Mouse (Mus musculus) frontal cortex, postnatal 36 days (tissue): Measurements from ENCODE around the gene Atl1.

Experiments
- DNase-seq, 2 experiments: peaks; one replicate each; pipeline ENCODE4 v3.0.0; 2022; ENCODE audit warnings: low spot score in 2 of 2

The Atl1 gene

GRCm38 (mm10) chr12:69941655-69942329 is 49.4 kb downstream of the Atl1 start:
- DNase-seq: no peak

- DNase-seq: no peak
Measured at GRCm38 (mm10) chr12:69945861-69946260, 53.4 kb downstream of the Atl1 start.

DNA sequence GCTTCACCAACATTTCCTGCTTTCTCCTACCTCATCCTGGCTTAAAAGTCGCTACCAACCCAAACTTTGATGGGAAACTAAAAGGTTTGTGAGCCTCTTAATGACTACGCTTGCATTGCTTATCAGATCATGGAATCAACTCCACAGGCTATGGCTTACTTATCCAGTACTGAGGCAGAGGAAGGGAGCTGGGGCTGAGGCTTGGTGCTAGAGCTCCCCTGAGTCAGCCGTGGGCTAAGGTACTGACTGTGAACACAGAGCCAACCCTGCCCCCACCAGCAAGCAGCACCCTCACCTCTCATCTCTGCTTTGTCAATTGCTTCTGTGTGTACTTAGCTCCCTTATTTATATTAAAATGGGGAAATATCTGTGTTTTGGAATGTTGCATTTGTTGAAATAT is 55.1 kb downstream of the Atl1 start:
- DNase-seq: no peak

- no peak for DNase-seq
Measured at GRCm38 (mm10) chr12:69957378-69957777, 65.0 kb downstream of the Atl1 start.

GRCm38 (mm10) chr12:69962468-69962867 is 70.1 kb downstream of the Atl1 start:
- peak; percentile 61 to 74 for DNase-seq

DNA sequence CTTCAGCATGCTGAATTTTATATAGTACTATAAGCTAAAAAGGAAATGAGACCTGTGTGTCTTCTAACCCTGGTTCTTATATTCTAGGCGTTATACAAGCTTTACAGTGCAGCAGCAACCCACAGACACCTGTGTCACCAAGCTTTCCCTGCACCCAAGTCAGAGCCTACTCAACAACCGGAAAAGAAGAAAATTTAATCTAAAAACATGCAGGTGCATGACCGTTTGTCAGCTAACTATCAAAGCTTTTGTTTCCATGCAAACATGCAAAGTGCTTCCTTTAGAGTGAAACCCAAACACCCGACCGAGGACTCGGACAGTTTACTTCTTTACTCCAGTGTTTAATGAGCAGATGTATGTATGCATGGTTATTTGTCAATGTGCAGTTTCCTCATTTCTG is 70.7 kb downstream of the Atl1 start:
- no peak for DNase-seq

DNA sequence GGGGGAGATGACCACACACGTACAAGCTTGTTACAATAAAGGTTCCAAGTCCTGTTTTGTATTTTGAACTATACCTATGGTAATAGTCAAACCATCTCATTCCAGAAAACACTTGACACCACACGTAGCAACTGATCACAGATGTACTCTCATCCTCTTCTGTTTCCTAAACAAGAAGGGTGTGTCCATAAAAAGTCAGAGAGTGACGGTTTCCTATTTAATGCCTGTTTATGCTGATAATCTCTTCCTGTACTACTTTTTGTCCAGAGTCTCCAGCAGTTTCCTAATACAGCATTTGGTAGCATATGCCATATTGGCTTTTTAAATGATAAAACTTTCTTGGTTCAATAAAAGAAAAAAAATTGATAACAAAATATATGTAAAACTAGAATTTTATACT is 73.2 kb downstream of the Atl1 start:
- DNase-seq: no peak

GRCm38 (mm10) chr12:69966071-69966470 is 73.7 kb downstream of the Atl1 start:
- no peak for DNase-seq

DNA sequence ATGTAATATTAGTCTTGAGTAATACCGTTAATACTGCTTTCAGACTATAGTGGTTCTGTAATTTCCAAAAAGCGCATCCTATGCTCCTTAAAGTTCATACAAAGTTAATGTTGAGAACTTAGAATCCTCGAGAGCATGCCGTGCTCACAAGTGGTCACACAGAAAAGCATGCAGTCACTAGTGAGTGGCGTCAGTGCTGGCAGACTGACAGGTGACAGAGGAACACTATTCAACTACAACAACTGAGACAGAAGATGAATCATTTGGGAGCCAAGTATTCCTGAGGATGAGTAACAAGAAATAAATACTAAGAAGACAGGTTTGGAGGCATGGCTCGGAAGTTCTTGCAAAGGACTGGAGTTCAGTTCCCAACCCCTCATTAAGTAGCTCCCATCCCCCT is 74.7 kb downstream of the Atl1 start:
- DNase-seq: no peak

DNA sequence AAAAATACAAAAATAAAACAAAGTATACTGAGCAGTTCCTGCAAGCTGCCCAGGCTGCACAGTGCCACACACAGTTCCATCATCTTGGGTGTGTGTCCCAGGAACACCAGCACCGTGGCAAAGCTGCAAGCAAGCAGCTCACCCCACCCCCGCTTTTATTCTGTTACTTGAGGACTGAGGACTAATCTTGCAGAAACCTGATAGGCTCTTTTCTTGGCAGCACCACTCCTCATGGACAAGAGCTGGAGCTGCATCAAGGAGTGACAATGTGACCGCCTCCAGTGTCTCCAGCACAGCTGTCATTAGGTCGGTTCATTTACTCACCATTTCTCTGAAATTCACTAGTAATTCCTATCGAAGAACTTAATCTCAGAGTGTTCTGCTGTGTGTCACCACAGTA is 75.7 kb downstream of the Atl1 start:
- DNase-seq: no peak

- DNase-seq: no peak
Measured at GRCm38 (mm10) chr12:69973666-69974065, 81.3 kb downstream of the Atl1 start.

DNA sequence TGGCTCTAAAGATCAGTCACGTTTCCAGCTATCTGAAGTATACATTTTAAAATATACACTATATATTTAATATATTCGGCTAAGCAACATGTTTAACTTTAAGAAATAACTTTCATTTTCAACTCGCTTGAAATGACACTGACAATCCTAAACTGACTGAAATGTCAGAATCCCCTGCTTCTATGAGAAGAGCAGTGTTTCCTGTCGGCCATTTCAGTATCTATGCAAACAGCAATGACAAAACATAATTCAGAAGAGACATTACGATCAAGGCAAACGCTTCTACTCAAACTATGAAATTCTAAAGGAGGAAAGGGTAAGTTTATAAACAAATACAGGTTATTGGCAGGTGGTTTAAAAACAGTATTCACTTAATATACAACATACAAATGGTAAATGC is 84.3 kb downstream of the Atl1 start:
- no peak for DNase-seq

DNA sequence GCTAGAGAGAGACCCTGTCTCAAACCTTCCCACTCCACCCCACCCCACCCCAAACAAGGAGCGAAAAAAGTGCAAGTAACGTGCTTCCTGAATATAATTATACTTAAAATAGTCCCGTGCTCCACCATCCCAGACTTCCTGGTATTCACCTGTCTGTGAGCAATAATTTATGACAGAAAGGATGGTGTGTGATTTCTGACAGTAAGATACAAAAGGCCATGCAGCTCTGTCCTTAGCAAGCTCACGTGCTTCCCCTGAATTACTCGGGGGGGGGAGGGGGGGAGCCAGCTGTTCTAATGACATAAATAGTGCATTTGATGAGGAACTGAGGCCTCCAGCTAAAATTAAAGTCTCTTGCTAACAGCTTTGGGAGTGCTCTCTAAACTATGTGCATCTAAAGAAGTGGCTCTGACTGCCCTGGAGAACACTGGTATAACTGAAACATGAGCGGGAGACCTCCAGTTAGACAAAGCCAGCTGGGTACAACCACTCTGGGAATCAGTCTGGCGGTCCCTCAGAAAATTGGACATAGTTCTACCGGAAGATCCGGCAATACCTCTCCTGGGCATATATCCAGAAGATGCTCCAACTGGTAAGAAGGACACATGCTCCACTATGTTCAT is 85.1 kb downstream of the Atl1 start:
- DNase-seq: no peak

DNA sequence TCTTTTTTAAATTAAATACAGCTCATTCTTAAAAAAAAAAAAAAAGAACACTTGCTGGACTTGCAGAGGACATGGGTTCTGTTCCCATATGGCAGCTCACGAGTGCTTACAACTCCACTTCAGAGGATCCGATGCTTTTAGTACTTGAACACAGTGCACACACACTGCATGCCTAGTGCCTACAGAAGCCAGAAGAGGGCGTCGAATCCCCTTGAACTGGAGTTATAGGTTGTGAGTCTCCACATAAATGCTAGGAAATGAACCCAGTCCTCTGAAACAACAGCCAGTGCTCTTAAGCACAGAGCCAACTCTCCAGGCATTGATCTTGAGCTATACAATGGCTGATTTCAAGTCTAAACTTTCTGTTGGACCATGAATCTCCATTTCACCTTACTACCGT is 90.5 kb downstream of the Atl1 start:
- DNase-seq: no peak

GRCm38 (mm10) chr12:69985546-69985945 is 93.1 kb downstream of the Atl1 start:
- DNase-seq: no peak

GRCm38 (mm10) chr12:69986241-69986762 is 93.9 kb downstream of the Atl1 start:
- DNase-seq: peak in 1 of 2 experiments; percentile 25

- DNase-seq: peak; percentile 85 to 89
Measured at GRCm38 (mm10) chr12:69986786-69987497, 94.5 kb downstream of the Atl1 start, which contains the start of gene Sav1. Sav1 (minus strand) TSS chr12:69987002.

DNA sequence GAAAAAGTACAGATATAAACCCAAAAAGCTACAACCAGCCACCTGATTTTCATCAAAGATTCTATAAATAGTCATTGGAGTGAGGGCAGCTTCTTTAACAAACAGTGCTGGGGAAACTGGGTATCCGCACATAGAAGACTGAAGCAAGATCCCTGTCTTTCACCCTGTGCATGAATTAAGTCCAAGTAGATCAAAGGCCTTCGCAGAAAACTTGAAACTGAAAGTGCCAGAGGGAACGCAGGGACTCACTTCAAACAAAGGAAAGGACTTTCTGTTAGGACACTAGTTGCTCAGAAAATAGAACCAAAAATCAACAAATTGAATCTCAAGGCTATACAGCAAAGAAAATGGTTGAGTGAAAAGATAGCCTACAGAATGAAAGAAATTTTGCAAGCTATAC is 103.0 kb downstream of the Atl1 start:
- DNase-seq: no peak

- no peak for DNase-seq
Measured at GRCm38 (mm10) chr12:69998186-69998983, 106.0 kb downstream of the Atl1 start.

DNA sequence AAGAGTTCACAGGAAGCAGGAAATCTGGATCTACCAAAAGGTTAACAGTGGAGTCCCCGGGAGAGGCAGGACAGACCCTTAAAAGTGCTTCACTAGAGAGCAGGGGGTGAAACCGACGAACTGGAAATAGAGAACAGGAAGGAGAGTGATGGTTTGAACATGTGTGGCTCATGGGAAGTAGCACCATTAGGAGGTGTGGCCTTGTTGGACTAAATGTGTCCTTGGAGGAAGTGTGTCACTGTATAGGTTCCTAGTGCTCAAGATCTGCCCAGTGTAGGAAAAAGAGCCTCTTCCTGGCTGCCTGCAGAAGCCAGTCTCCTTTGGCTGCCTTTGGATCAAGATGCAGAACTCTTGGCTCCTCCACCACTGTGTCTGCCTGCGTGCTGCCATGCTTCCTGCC is 112.7 kb downstream of the Atl1 start:
- DNase-seq: no peak

DNA sequence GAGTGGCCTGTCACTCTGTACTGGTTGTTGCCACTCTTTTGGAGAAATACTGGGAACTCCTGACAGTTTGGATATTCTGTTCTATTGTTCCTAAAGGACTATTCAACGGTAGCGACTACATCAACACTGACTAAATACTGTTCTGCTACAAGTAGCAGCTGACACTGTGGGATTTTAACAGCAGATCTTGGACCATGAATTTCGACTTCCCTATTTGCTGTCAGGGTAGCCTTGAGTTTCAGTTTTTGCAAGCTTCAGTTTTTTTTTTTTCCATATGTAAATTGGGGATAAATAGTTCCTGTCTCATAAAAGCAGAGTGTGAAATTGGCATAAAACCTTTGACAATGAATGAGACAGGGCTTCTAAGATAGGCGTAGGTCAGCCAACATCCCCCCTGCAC is 117.9 kb downstream of the Atl1 start:
- no peak for DNase-seq

- no peak for DNase-seq
Measured at GRCm38 (mm10) chr12:70011681-70012080, 119.3 kb downstream of the Atl1 start.
